Mouse (Mus musculus) left cerebral cortex, postnatal 4 days (tissue): ENCODE data around the gene Il12rb2. TPM values are rescaled to one million over a fixed set of nuclear protein-coding genes. Genes with fewer than 3 reads are reported as not detected.
A peak's percentile ranks its signal among the peaks of the same experiment; 100 is the strongest.

Experiments used
- DNase-seq: peaks from one replicate; pipeline ENCODE4 v3.0.0-alpha.2; 2022
- intact Hi-C: fragments of 180-260 bp; cut with DNase I; formaldehyde crosslinking; loops from one replicate; pipeline ENCODE4 v1.15.1; 2025
- total RNA-seq, 2 experiments: library from RNA; stranded (reverse); gene quantifications; 2 replicates each; pipeline ENCODE4 v1.2.3; 2021

Gene Il12rb2
- total RNA-seq = under 1 TPM in 1 of 2 experiments, not detected in 1; 0.22 TPM

DNA sequence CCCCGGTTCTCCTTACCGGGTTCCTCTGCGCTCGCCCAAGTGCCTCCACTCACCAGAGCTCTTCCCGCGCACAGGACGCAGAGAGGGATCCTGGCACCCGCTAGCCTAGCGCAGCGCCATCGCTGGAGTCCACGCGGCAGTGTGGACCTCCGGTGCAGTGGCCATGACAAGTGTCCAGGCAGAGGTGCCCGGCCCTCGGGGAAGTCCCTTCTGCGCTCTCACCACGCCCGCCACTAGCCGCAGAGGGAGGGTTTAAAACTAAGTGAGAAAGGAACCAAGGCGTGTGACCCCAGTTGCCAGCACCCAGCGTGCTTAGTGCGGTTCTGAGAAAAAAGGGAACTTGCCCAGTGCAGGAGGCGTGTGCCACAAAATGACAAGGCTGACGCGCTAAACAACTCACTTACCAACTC, at the start of gene Il12rb2:
Gene Il12rb2 (minus strand): TSS at position 207 of the 410 bp plus-strand sequence.
- peak; percentile 3 for DNase-seq
- intact Hi-C loops = no loop called here

DNA sequence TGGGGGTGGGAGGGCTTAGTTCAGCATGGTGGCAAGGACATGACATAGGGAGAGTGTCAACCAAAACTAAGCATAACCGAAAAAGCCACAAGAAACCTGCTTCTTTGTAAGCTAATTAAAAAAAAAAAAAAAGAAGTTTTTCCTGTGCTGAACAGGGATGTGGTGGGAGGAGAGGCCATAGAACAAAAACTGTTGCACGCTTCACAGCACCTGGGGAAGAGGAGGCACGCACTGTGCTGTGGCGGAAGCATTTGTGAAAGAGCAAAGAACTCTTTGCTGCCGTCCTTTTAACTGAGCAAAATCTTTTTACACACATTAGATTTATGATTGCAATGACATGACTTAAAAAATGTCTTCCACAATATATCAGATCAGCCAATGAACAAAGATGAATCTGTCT, 45.8 kb upstream of the Il12rb2 start:
- intact Hi-C loops = no loop called here
- no peak for DNase-seq

DNA sequence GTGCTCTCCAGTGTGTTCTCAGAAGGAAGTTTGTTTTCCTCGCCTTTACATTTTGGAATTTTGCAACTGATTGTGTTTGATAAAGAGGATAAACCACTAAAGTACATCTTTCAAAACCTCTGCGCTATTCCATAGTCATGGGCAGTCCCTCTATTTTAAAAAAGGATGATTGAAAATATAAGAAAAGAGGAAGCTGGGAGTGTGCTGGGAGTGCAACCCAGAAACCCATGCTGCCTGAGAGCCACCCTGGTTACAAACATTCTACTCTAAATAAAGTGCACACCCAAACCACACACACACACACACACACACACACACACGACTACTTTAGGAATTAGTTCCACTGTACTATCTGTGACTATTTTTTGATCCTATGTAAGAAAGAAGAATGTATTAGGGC, 40.6 kb upstream of the Il12rb2 start:
- DNase-seq = no peak
- intact Hi-C loops = no loop called here

DNA sequence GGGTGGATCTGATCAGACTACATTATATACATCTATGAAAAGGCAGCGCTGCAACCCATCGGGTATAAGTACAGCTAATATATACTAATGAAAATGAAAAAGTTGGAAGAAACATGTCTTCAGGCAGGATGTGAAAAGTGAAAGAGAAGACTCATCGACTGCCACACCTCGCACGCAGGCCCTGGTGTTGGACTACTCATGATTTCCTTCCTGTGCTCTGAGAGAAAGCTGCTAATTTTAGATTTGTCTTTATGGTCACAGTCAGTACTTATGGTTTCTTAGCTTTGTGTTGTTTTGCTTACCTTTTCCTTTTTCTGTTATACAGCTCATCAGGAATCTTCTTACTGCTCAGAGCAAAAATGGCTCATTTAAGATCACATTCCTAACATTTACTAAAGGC, 39.3 kb upstream of the Il12rb2 start:
- intact Hi-C loops = no loop called here
- no peak for DNase-seq

DNA sequence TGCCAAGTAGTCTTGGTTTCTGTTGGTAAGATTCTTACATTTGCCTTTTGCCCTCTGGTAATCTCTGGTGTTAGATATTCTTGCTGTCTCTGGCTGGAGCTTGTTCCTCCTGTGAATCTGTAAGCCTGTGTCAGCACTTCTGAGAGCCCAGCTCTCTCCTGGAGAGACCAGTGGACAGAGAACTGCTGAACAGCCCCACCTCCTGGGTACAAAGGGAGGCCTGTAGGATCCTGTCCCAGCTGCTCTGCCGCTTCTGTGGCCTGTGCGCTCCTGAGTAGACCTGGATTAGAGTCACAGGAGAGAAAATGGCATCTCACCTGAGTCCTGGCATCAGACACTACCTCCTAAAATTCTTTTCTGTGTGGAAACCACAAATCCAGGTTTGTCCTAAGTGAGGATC, 37.4 kb upstream of the Il12rb2 start:
- intact Hi-C loops = no loop called here
- DNase-seq = no peak

DNA sequence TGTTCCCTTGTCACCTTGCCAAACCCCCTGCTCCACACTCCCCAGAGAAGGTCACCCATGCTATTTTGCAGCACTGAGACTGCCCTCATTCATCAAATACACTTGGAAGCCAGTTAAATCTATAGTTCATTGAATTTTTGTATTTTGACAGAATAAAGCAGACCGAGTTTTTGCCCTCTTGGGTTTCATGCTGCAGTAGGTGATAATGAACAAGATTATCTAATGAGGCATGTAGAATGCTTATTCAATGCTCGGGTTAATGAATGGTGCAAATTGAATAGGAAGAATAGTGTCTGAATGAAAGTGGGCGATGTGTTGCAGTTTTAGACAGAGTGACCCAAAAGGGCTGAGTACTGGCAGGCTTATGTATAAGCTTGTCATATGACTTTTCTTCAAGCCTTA, 29.3 kb upstream of the Il12rb2 start:
- no peak for DNase-seq

DNA sequence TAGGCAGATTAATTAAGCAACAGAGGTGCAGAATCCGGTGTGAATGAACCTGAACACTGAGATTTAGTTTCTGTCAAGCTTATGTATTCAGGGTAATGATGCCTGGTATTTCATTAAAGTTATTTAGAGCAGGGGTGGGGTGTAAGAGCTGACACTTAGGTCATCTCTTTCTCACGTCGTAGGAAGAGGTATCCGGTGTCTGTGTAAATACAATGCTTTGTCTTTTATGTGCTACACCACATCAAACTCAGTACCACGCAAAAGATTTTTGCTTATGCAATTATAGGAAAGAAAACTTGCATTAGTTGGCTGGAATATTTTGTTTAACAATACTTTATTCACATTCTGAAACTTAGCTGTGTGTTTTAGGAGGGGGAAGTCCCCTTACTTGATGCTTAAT, 23.6 kb upstream of the Il12rb2 start:
- no peak for DNase-seq
- intact Hi-C loops = no loop called here

More for the DNA sequence above, 29.3 kb upstream of the Il12rb2 start:
- intact Hi-C loops = no loop called here

DNA sequence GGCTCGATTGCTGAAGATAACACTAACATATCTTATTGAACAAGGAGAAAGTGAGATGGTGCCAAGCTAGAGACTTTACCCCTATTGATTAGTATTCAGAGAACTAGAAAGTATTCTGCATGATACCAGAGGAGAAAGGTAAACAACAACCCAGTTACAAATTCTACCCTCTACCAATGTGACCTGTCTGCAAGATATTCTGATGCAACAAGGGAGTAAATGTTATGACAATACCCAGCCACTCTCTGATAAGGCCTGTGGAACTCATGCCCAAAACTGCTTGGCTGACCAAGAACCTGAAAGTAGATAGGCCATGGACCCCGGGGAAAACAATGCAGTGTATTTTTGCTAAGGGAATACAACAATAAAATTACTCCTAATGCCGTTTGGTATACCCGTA, 10.2 kb downstream of the Il12rb2 start:
- no peak for DNase-seq
- intact Hi-C loops = no loop called here

DNA sequence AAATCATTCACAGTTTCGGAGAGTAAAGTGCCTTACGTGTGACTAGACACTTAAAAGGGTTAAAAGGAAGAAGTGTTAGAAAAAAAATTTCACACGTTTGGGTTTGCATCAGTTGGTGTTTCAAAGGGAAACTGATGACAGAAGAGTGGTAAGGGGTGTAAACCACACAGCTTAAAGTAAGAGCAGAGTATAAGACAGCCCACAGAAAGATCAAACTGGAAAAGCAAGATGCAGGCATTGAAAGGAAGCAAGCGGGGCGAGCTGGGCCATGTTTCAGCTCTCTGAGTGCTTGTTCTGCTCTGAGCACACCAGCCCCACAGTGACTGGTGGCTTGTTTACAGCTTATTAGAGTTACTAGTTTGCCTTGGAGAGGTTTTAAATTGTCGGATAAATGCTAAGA, 27.9 kb downstream of the Il12rb2 start:
- intact Hi-C loops = no loop called here
- DNase-seq = no peak

DNA sequence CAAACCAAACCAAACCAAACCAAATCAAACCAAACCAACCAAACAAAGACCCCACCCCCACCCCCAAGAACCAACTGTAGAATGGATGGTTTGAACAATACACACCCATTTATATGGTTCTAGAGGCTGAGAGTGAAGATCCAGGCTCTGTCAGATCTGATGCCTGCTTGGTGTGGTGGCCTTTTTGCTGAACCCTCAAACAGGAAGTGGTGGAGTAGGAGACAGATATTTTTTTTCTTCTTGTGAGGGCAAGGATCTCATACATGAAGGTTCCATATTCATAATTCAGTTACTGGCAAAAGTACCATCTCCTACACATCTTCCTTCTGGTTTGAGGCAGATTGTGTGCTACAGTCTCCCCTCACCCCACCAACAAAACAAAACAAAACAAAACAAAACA, 36.5 kb downstream of the Il12rb2 start:
- intact Hi-C loops = no loop called here
- DNase-seq = no peak

DNA sequence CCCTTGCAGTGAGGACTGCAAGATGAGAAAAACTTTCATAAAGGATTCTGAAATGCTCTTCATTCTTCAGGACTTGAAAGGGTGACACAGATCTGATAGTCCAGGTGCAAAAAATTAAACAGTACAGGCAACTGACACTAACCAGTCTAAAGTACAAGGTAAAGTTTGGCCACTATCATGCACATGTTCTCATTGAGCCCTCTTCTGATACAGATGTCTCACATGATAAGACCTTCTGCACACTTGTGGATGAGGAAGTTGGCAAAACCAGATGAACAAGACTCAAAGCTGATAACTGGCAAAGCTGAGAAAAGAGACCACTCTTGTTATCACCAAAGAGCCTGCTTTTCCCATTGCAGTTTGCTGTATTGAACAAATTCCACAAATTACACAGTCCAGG, 38.0 kb downstream of the Il12rb2 start:
- intact Hi-C loops = no loop called here
- DNase-seq = no peak

DNA sequence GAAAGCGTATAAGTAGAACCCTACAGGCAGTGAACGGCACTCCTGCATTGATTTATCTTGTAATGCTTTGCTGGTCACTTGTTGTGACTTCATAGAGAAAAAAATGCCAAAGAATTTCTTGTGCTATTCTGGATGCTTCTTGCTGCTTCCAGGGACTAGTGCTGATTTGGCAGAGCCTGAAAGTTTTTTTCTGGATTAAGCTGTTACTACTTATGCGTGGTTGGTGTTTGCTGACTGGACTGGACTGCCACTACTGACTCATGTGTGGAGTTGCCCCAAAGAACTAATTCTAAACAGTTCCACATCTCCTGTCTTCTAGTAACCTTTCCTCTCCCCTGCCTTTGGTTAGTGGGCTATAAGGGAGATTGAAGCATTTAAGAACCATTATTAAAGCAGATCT, 52.2 kb downstream of the Il12rb2 start:
- intact Hi-C loops = no loop called here
- DNase-seq = no peak

DNA sequence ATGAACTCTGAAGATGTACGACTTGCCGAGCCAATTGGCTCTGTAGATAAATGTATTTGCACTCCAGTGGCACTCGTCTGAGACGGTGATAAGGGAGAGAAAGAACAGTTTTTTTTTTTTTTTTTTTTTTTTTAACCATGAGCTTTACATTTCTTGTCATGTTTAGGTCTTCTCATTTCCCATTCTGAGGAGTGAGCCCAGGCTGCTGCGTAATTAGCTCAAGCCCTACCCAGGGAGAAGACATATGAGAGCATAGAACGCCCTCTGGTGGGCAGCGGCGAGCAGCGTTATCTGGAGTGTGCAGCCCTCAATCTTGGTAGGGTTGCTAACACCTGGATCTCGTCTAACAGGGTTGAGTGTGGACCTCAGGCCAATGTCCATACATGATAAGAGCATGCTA, 57.5 kb downstream of the Il12rb2 start:
- intact Hi-C loops = loop anchor here (10.0 kb wide), 1 partner anchor 144 kb away; no protein-coding TSS in a partner anchor
- peak; percentile 64 for DNase-seq

DNA sequence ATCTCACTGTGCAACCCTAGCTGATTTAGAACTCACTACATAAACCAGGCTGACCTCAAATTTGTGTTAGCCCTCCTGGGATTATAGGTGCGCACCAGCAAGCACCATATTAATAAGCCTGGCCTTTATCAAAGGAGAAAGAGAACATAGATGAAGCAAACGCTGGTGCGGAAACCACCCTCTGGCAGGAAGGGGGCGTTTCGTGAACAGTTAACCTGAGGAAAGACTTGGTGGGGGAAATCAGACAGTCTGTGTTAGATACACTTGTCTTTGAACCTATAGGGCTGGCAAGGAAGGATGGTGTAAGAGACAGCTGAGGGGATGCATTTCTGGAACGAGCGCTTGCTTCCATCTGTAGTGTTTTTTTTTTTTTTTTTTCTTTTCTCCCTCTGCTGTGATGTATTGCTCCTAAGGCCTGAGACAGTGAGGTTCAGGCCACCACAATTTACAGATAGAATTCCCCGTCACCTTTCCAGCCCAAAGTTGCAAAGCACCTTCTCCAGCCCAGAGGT, 58.1 kb downstream of the Il12rb2 start:
- no peak for DNase-seq
- intact Hi-C loops = loop anchor here (10.0 kb wide), 1 partner anchor 143 kb away; no protein-coding TSS in a partner anchor

DNA sequence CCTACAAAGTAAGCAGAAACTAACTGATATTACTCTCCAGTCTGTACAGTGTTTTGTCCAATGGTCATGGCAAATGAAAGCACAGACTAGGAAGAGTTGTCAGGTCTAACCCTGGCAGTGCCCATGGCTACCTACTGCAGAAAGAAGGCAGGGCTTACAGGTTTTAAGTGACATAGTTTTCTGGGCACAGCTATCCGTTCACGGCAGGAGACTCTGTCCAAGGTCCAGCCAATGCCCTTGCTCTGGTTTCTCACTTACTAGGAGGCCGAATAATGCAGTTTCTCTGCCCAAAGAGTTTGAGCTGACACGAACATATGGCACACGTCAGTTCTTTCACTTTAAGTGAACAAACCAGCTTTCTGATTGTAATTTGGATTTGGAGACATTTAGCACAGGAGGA, 58.9 kb downstream of the Il12rb2 start:
- no peak for DNase-seq
- intact Hi-C loops = loop anchor here (10.0 kb wide), 1 partner anchor 142 kb away; no protein-coding TSS in a partner anchor

DNA sequence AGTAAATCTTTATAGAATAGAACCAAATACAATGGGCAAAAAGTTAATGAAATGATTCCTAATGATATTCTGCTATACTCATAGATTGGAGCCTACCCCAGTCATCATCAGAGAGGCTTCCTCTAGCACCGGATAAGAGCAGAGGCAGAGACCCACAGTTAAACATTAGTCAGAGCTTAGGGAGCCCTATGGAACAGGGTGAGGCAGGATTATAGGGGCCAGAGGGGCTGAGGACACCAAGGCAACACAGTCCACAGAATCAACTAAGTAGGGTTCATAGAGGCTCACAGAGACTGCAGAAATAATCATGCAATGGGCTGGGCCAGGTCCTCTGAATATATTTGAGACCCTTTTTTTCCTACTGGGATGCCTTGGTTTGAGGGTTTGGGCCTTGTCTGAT, 61.3 kb downstream of the Il12rb2 start:
- no peak for DNase-seq
- intact Hi-C loops = loop anchor here (10.0 kb wide), 1 partner anchor 140 kb away; no protein-coding TSS in a partner anchor

DNA sequence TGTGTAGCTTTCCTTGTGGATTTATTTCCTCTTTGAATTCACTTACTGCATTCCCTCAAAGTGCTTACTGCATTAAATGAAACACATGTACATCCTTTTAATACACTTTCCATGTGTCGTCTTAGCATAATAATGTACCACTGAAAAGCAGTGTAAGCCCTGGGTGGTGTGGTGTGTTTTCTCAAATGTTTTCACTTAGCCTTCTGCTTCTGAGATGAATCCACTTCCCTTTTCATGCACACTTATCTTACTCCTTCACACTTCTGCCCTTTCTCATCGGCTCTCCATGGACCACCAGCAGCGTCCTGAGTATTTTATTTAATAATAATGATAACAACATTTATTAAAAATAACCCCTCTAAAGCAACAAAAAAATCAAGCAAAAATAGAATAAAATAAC, 66.2 kb downstream of the Il12rb2 start:
- DNase-seq = no peak
- intact Hi-C loops = loop anchor here (10.0 kb wide), 1 partner anchor 135 kb away; no protein-coding TSS in a partner anchor

DNA sequence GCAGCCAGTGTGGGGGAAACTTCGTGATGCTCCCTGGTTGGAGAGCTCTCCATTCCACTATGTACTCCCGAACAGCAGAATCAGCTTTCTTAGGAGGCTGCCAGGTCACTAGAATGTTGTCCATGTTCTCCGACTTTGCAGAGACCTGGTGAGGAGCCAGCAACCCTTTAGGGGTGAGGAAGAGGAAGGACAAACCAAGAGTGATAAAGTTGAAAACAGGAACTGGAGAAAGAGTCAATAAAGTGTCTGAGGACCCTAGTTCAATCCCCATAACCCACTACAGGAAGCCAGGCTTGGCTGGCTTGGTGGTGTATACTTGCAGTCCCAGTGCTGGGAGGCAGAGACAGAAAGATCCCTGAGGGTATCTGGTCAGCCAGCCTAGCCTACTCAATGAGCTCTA, 67.0 kb downstream of the Il12rb2 start:
- no peak for DNase-seq
- intact Hi-C loops = no loop called here

DNA sequence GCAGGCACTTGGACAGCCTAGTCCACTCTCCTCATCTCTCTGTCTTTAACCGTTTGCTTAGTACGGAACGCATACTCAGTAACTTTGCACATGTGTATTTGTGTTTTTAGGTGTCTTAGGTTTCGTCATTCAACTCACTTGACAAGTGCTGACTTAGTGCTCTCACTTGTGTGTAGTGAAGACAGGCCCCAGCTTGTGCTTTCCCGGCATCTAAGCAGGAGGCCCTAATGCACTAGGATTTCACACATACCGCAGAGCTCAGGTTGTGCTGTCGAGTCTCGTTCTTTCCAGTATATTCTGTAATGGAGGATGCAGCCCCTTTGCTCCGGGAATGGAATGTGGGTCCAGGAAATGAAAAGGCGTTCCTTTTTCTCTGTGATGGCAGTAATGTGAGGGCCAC, 72.8 kb downstream of the Il12rb2 start:
- intact Hi-C loops = no loop called here
- no peak for DNase-seq

DNA sequence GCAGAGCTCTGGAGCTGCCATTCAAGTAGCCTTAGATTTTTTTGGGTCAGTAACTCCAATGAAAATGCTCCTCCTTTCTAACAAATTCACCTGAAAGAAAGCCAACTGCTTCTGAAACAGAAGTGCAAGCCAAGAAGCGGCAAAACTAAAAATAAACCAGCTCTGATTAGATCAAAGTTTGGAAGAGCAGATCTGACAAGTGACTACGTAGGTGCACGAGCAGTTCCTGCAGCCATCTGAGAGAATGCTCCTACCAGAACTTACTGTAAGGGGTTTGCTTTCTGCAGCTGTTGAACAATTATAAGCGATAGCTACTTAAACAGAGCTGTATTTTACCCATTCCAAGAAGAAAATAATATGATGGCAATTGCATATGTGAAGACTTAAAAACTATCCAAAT, 73.5 kb downstream of the Il12rb2 start:
- no peak for DNase-seq
- intact Hi-C loops = no loop called here

DNA sequence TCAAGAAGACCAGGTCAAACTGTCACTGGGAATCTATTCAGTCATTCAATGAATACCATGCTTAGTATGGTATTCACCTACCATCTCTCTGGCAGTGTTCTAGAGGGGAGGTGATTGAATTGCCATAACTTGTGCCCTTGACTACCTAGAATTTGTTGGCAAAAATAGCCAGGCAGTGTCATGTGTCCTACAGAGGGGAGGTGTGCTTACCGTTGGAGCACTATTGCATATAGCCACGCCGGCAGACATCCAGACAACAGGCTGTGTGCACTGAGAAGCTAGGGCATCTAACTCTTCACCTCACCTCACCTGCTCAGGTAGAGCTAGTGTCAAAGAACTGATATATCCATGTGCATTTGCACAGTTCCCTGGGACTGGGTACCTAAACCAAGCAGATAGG, 74.8 kb downstream of the Il12rb2 start:
- DNase-seq = no peak
- intact Hi-C loops = no loop called here

DNA sequence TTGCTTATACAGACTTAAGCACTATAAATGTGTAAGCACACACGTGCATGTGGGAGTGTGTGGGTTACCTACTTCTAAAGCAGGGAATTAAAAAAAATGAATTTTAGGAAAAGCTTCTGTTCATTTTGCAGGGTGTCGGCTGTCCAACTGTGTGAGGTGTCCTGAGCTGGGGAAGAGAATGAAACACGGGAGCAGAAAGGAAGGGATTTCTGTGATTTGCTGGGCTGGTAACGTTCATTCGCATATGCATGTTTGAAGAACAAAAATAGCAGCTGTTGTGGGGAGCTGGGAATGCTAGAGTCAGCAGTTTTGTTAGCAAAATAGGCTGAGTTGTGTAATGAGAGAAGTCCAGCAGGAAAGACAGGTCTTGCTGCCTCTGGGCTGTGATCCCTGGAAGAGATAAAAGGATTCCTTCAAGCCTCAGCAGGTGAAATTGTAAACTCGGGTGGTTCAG, 75.3 kb downstream of the Il12rb2 start:
- intact Hi-C loops = no loop called here
- DNase-seq = no peak

DNA sequence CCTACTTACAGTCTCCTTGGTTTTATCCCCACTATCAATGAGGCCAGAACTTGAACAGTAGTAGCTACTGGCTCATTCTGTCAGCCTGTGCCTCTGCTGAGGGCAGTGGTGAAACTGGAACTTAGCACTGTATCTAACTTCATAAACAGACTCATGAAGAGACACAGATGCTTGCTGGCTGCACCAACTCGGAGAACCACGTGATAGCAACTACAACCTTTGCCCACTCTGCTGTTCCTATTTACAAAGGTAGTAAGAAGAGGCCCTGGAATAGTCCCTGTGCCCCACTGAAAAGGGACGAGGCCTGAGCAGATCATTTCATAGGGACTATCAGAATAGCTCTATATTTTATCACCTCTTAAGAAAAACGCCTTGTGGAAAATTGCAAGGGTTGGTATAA, 75.7 kb downstream of the Il12rb2 start:
- intact Hi-C loops = no loop called here

More for the DNA sequence above, 75.7 kb downstream of the Il12rb2 start:
- DNase-seq = no peak
